Mouse (Mus musculus): ENCODE measurements at regions not wholly inside any gene's neighbourhood (a gene's known extent, or its start where the extent isn't known, plus 50 kb on each side); places are given as distances from the start of the nearest gene placed in this dataset.

- ATAC-seq (ENCODE audit: low read depth), result peak; percentile 75
- Histone ChIP-seq H3K9ac (replicated peaks; ENCODE audit: low read depth, low read length) (no peak overlapping the region), H3K27me3 (ENCODE audit: control insufficient read depth, insufficient read depth, low read length) (no peaks in the 10 kb centered on the region), H3K4me3 (ENCODE audit: low read depth, low read length) (no peak overlapping the region), H3K9me3 (ENCODE audit: control insufficient read depth, low read length) (no peaks in the 10 kb centered on the region), H3K4me2 (ENCODE audit: low read depth, low read length) (no peak overlapping the region), H3K4me1 (ENCODE audit: control insufficient read depth, insufficient read depth, low read length) (peaks cover 13% of the 10 kb centered on the region; the same call in 1 of the 2 replicates), H3K27ac (ENCODE audit: low read depth, low read length) (no peak overlapping the region), H3K36me3 (ENCODE audit: control insufficient read depth, insufficient read depth, low read length) (no peaks in the 10 kb centered on the region)
- WGBS, result 30% methylated on average over 8 of the region's 9 CpGs
Measured at GRCm38 (mm10) chr2:34027445-34027844, 139.7 kb upstream of the Mvb12b start.

GRCm38 (mm10) chr2:34026566-34027360 is 139.0 kb upstream of the Mvb12b start:
- Histone ChIP-seq H3K4me2 (ENCODE audit: low read depth, low read length) (no peak overlapping the region), H3K4me1 (ENCODE audit: control insufficient read depth, insufficient read depth, low read length) (peaks cover 13% of the 10 kb centered on the region; the same call in 1 of the 2 replicates), H3K9me3 (ENCODE audit: control insufficient read depth, low read length) (no peaks in the 10 kb centered on the region), H3K27ac (ENCODE audit: low read depth, low read length) (no peak overlapping the region), H3K9ac (replicated peaks; ENCODE audit: low read depth, low read length) (no peak overlapping the region), H3K4me3 (ENCODE audit: low read depth, low read length) (no peak overlapping the region), H3K36me3 (ENCODE audit: control insufficient read depth, insufficient read depth, low read length) (no peaks in the 10 kb centered on the region), H3K27me3 (ENCODE audit: control insufficient read depth, insufficient read depth, low read length) (no peaks in the 10 kb centered on the region)
- 82% methylated on average over 16 of the region's 16 CpGs for WGBS
- ATAC-seq (ENCODE audit: low read depth), result peak; percentile 22; the same call in 1 of the 2 replicates

GRCm38 (mm10) chr2:34025715-34026360 is 138.1 kb upstream of the Mvb12b start:
- no peak for ATAC-seq (ENCODE audit: low read depth)
- H3K36me3 ChIP-seq (ENCODE audit: control insufficient read depth, insufficient read depth, low read length), result no peaks in the 10 kb centered on the region
- no peaks in the 10 kb centered on the region for H3K9me3 ChIP-seq (ENCODE audit: control insufficient read depth, low read length)
- WGBS, result 62% methylated on average over 10 of the region's 10 CpGs
- H3K4me3 ChIP-seq (ENCODE audit: low read depth, low read length), result no peak overlapping the region
- no peaks in the 10 kb centered on the region for H3K27me3 ChIP-seq (ENCODE audit: control insufficient read depth, insufficient read depth, low read length)
- H3K4me2 ChIP-seq (ENCODE audit: low read depth, low read length), result no peak overlapping the region
- 0 out of 2 replicates have a peak, but pooled peaks cover 5% of the 10 kb centered on the region for H3K4me1 ChIP-seq (ENCODE audit: control insufficient read depth, insufficient read depth, low read length)
- no peak overlapping the region for H3K9ac ChIP-seq (replicated peaks; ENCODE audit: low read depth, low read length)
- H3K27ac ChIP-seq (ENCODE audit: low read depth, low read length), result no peak overlapping the region

GRCm38 (mm10) chr2:34017142-34017453 is 129.4 kb upstream of the Mvb12b start:
- Histone ChIP-seq H3K27ac (ENCODE audit: low read depth, low read length) (peak overlapping the region; percentile 49; the same call in 1 of the 2 replicates), H3K36me3 (ENCODE audit: control insufficient read depth, insufficient read depth, low read length) (no peaks in the 10 kb centered on the region), H3K4me1 (ENCODE audit: control insufficient read depth, insufficient read depth, low read length) (peaks cover 11% of the 10 kb centered on the region; the same call in 1 of the 2 replicates), H3K4me3 (ENCODE audit: low read depth, low read length) (no peak overlapping the region), H3K4me2 (ENCODE audit: low read depth, low read length) (no peak overlapping the region), H3K27me3 (ENCODE audit: control insufficient read depth, insufficient read depth, low read length) (no peaks in the 10 kb centered on the region), H3K9me3 (ENCODE audit: control insufficient read depth, low read length) (no peaks in the 10 kb centered on the region), H3K9ac (replicated peaks; ENCODE audit: low read depth, low read length) (no peak overlapping the region)
- 68% methylated on average over 5 of the region's 5 CpGs for WGBS
- no peak for ATAC-seq (ENCODE audit: low read depth)

GRCm38 (mm10) chr2:34016350-34017141 is 128.8 kb upstream of the Mvb12b start:
- H3K4me1 ChIP-seq (ENCODE audit: control insufficient read depth, insufficient read depth, low read length), result peaks cover 11% of the 10 kb centered on the region; the same call in 1 of the 2 replicates
- no peaks in the 10 kb centered on the region for H3K27me3 ChIP-seq (ENCODE audit: control insufficient read depth, insufficient read depth, low read length)
- H3K27ac ChIP-seq (ENCODE audit: low read depth, low read length), result peak overlapping the region; percentile 49; the same call in 1 of the 2 replicates
- H3K9me3 ChIP-seq (ENCODE audit: control insufficient read depth, low read length), result no peaks in the 10 kb centered on the region
- no peak for ATAC-seq (ENCODE audit: low read depth)
- no peak overlapping the region for H3K9ac ChIP-seq (replicated peaks; ENCODE audit: low read depth, low read length)
- 0 out of 2 replicates have a peak overlapping the region, but pooled peaks have one; percentile 1 for H3K4me2 ChIP-seq (ENCODE audit: low read depth, low read length)
- H3K4me3 ChIP-seq (ENCODE audit: low read depth, low read length), result no peak overlapping the region
- H3K36me3 ChIP-seq (ENCODE audit: control insufficient read depth, insufficient read depth, low read length), result no peaks in the 10 kb centered on the region
- 25% methylated on average over 20 of the region's 20 CpGs for whole genome bisulfite sequencing

GRCm38 (mm10) chr2:34015640-34015995 is 127.9 kb upstream of the Mvb12b start:
- no peak for ATAC-seq (ENCODE audit: low read depth)
- Histone ChIP-seq H3K27me3 (ENCODE audit: control insufficient read depth, insufficient read depth, low read length) (no peaks in the 10 kb centered on the region), H3K4me2 (ENCODE audit: low read depth, low read length) (no peak overlapping the region), H3K27ac (ENCODE audit: low read depth, low read length) (no peak overlapping the region), H3K4me3 (ENCODE audit: low read depth, low read length) (no peak overlapping the region), H3K9me3 (ENCODE audit: control insufficient read depth, low read length) (no peaks in the 10 kb centered on the region), H3K4me1 (ENCODE audit: control insufficient read depth, insufficient read depth, low read length) (peaks cover 11% of the 10 kb centered on the region; the same call in 1 of the 2 replicates), H3K9ac (replicated peaks; ENCODE audit: low read depth, low read length) (no peak overlapping the region), H3K36me3 (ENCODE audit: control insufficient read depth, insufficient read depth, low read length) (no peaks in the 10 kb centered on the region)
- 88% methylated on average over 7 of the region's 7 CpGs for WGBS

GRCm38 (mm10) chr2:34014868-34015639 is 127.3 kb upstream of the Mvb12b start:
- 80% methylated on average over 8 of the region's 8 CpGs for WGBS
- no peak overlapping the region for H3K27ac ChIP-seq (ENCODE audit: low read depth, low read length)
- peaks cover 11% of the 10 kb centered on the region; the same call in 1 of the 2 replicates for H3K4me1 ChIP-seq (ENCODE audit: control insufficient read depth, insufficient read depth, low read length)

GRCm38 (mm10) chr2:34010166-34010565 is 122.4 kb upstream of the Mvb12b start:
- ATAC-seq (ENCODE audit: low read depth), result no peak
- no peak overlapping the region for H3K4me3 ChIP-seq (ENCODE audit: low read depth, low read length)
- no peak overlapping the region for H3K4me2 ChIP-seq (ENCODE audit: low read depth, low read length)
- H3K27me3 ChIP-seq (ENCODE audit: control insufficient read depth, insufficient read depth, low read length), result no peaks in the 10 kb centered on the region
- no peaks in the 10 kb centered on the region for H3K9me3 ChIP-seq (ENCODE audit: control insufficient read depth, low read length)
- no peak overlapping the region for H3K27ac ChIP-seq (ENCODE audit: low read depth, low read length)
- 67% methylated on average over 1 of the region's 1 CpGs for WGBS
- no peak overlapping the region for H3K9ac ChIP-seq (replicated peaks; ENCODE audit: low read depth, low read length)
- H3K36me3 ChIP-seq (ENCODE audit: control insufficient read depth, insufficient read depth, low read length), result no peaks in the 10 kb centered on the region
- H3K4me1 ChIP-seq (ENCODE audit: control insufficient read depth, insufficient read depth, low read length), result no peaks in the 10 kb centered on the region

More at GRCm38 (mm10) chr2:34014868-34015639, 127.3 kb upstream of the Mvb12b start:
- Histone ChIP-seq H3K9ac (replicated peaks; ENCODE audit: low read depth, low read length) (no peak overlapping the region), H3K36me3 (ENCODE audit: control insufficient read depth, insufficient read depth, low read length) (no peaks in the 10 kb centered on the region), H3K4me3 (ENCODE audit: low read depth, low read length) (no peak overlapping the region), H3K9me3 (ENCODE audit: control insufficient read depth, low read length) (no peaks in the 10 kb centered on the region), H3K4me2 (ENCODE audit: low read depth, low read length) (no peak overlapping the region), H3K27me3 (ENCODE audit: control insufficient read depth, insufficient read depth, low read length) (no peaks in the 10 kb centered on the region)
- no peak for ATAC-seq (ENCODE audit: low read depth)

Data from neural tube, embryonic 14.5 days (tissue).